Mouse (Mus musculus) lung, embryonic 15.5 days (tissue): ENCODE results near the gene Gm20449. TPM values are rescaled to one million over a fixed set of nuclear protein-coding genes. Genes with fewer than 3 reads are reported as not detected.
A peak's percentile ranks its signal among the peaks of the same experiment; 100 is the strongest.
"Not testable (repeated sequence)": the region's sequence is repeated elsewhere in the genome, so short reads cannot be mapped to it uniquely, and the experiment has no call there.

Experiments used
- ATAC-seq: fragments of 200-750 bp; cut with Nextera tagmentation; 2 replicates; pipeline ENCODE4 v1.8.0; 2017; ENCODE audit warnings: moderate number of reproducible peaks, borderline replicate concordance; ENCODE audit not compliant: low FRiP score, low TSS enrichment; ENCODE audit errors: extremely low read depth
- H3K27ac ChIP-seq: fragments of 300-500 bp; sonication (generic); 2 replicates; pipeline ENCODE4 v1.5.1; 2015; ENCODE audit warnings: moderate library complexity, mild to moderate bottlenecking, inconsistent platforms
- H3K27me3 ChIP-seq: fragments of 300-500 bp; sonication (generic); 2 replicates; pipeline ENCODE4 v1.6.1; 2015; ENCODE audit warnings: inconsistent platforms
- H3K36me3 ChIP-seq: fragments of 300-500 bp; sonication (generic); 2 replicates; pipeline ENCODE4 v1.6.1; 2015; ENCODE audit warnings: inconsistent platforms
- H3K4me1 ChIP-seq: fragments of 300-500 bp; sonication (generic); 2 replicates; pipeline ENCODE4 v1.6.1; 2015; ENCODE audit warnings: inconsistent platforms
- H3K4me2 ChIP-seq: fragments of 300-500 bp; sonication (generic); 2 replicates; pipeline ENCODE4 v1.6.1; 2015; ENCODE audit warnings: inconsistent platforms, mild to moderate bottlenecking, moderate library complexity
- H3K4me3 ChIP-seq: fragments of 300-500 bp; sonication (generic); 2 replicates; pipeline ENCODE4 v1.5.1; 2015; ENCODE audit warnings: mild to moderate bottlenecking, inconsistent platforms
- H3K9ac ChIP-seq: fragments of 300-500 bp; sonication (generic); 2 replicates; pipeline ENCODE4 v1.6.1; 2015; ENCODE audit warnings: inconsistent platforms
- H3K9me3 ChIP-seq: fragments of 300-500 bp; sonication (generic); 2 replicates; pipeline ENCODE4 v1.6.1; 2016; ENCODE audit warnings: inconsistent platforms
- WGBS: fragments of 180-500 bp; shearing (Covaris S2); methylation state at CpG from one replicate; pipeline ENCODE4 v1.1.7; 2015; 5-methylcytosine and 5-hydroxymethylcytosine counted together
- polyA plus RNA-seq: library from polyadenylated mRNA; unstranded; fragments of >200 nt; fragmentation: Nextera tagmentation; extraction: Ambion mirVana; gene quantifications from 2 replicates; pipeline ENCODE4 v1.2.1, GENCODE M21; 2015

Gene Gm20449
- 0.06 TPM in 1 of 2 replicates, not detected in the other for polyA plus RNA-seq

- peak within 1 kb of the TSS; percentile 80 for H3K27ac ChIP-seq
- peak within 1 kb of the TSS; percentile 84 for H3K4me2 ChIP-seq
- H3K4me1 ChIP-seq: no peaks in the 10 kb centered on the region
- WGBS: under 1% methylated on average over 18 of the region's 18 CpGs
- no peaks in the 10 kb centered on the region for H3K27me3 ChIP-seq
- H3K9me3 ChIP-seq: no peaks in the 10 kb centered on the region
- ATAC-seq: peak; percentile 98
- H3K9ac ChIP-seq: peak within 1 kb of the TSS; percentile 44
- peak within 1 kb of the TSS; percentile 69 for H3K4me3 ChIP-seq
- no peaks in the 10 kb centered on the region for H3K36me3 ChIP-seq
Measured at GRCm38 (mm10) chr7:41499389-41500049, at the start of gene Gm20449, which contains the start of gene AW146154. Gene Gm20449, minus strand, starts transcription at chr7:41499417. Gene AW146154, minus strand, starts transcription at chr7:41499890.

- H3K9ac ChIP-seq: no peak overlapping the region
- no peaks in the 10 kb centered on the region for H3K4me1 ChIP-seq
- no peaks in the 10 kb centered on the region for H3K9me3 ChIP-seq
- H3K27ac ChIP-seq: no peak overlapping the region
- H3K4me3 ChIP-seq: no peak overlapping the region
- no peaks in the 10 kb centered on the region for H3K36me3 ChIP-seq
- WGBS: 91% methylated on average over 3 of the region's 3 CpGs
- H3K27me3 ChIP-seq: no peaks in the 10 kb centered on the region
- ATAC-seq: no peak
- no peak overlapping the region for H3K4me2 ChIP-seq
Measured at GRCm38 (mm10) chr7:41512672-41513071, 13.5 kb upstream of the Gm20449 start.

- Histone ChIP-seq H3K27ac (no peak overlapping the region), H3K4me1 (no peaks in the 10 kb centered on the region), H3K36me3 (no peaks in the 10 kb centered on the region), H3K9ac (no peak overlapping the region), H3K9me3 (no peaks in the 10 kb centered on the region), H3K27me3 (no peaks in the 10 kb centered on the region), H3K4me2 (no peak overlapping the region), H3K4me3 (no peak overlapping the region)
- ATAC-seq: no peak
- WGBS: 14% methylated on average over 1 of the region's 1 CpGs
Measured at GRCm38 (mm10) chr7:41512207-41512606, 13.0 kb upstream of the Gm20449 start.

- Histone ChIP-seq H3K9me3 (no peaks in the 10 kb centered on the region), H3K4me3 (no peak overlapping the region), H3K27me3 (no peaks in the 10 kb centered on the region), H3K27ac (no peak overlapping the region), H3K36me3 (no peaks in the 10 kb centered on the region), H3K9ac (no peak overlapping the region), H3K4me1 (no peaks in the 10 kb centered on the region), H3K4me2 (no peak overlapping the region)
- ATAC-seq: no peak
- 41% methylated on average over 1 of the region's 1 CpGs for WGBS
Measured at GRCm38 (mm10) chr7:41502402-41502801, 3.2 kb upstream of the Gm20449 start.

GRCm38 (mm10) chr7:41500151-41500934, 1.1 kb upstream of the Gm20449 start:
- H3K9ac ChIP-seq: peak overlapping the region; percentile 44

GRCm38 (mm10) chr7:41499018-41499388, 214 bp downstream of the Gm20449 start:
- H3K36me3 ChIP-seq, H3K27me3 ChIP-seq, H3K4me1 ChIP-seq, ATAC-seq, H3K9me3 ChIP-seq: not testable (repeated sequence)
- peak overlapping the region; percentile 69 for H3K4me3 ChIP-seq
- H3K27ac ChIP-seq: peak overlapping the region; percentile 80
- H3K9ac ChIP-seq: peak overlapping the region; percentile 41
- peak overlapping the region; percentile 84 for H3K4me2 ChIP-seq
- under 1% methylated on average over 6 of the region's 6 CpGs for WGBS

More at GRCm38 (mm10) chr7:41500151-41500934, 1.1 kb upstream of the Gm20449 start:
- 0 out of 2 replicates have a peak, but pooled peaks have one; percentile 30 for ATAC-seq
- Histone ChIP-seq H3K27me3 (no peaks in the 10 kb centered on the region), H3K4me2 (peak overlapping the region; percentile 84), H3K4me3 (peak overlapping the region; percentile 69), H3K4me1 (no peaks in the 10 kb centered on the region), H3K27ac (peak overlapping the region; percentile 80), H3K9me3 (no peaks in the 10 kb centered on the region), H3K36me3 (no peaks in the 10 kb centered on the region)
- 15% methylated on average over 22 of the region's 22 CpGs for WGBS

- WGBS: 68% methylated on average over 4 of the region's 4 CpGs
- H3K36me3 ChIP-seq, ATAC-seq, H3K4me1 ChIP-seq, H3K27ac ChIP-seq, H3K27me3 ChIP-seq, H3K9ac ChIP-seq, H3K9me3 ChIP-seq: not testable (repeated sequence)
- Histone ChIP-seq H3K4me2 (peak overlapping the region; percentile 84), H3K4me3 (peak overlapping the region; percentile 69)
Measured at GRCm38 (mm10) chr7:41498464-41498863, 753 bp downstream of the Gm20449 start.

GRCm38 (mm10) chr7:41497871-41498270, 1.3 kb downstream of the Gm20449 start:
- Histone ChIP-seq H3K4me2 (no peak overlapping the region), H3K27me3 (no peaks in the 10 kb centered on the region), H3K9ac (no peak overlapping the region), H3K27ac (no peak overlapping the region), H3K4me1 (no peaks in the 10 kb centered on the region), H3K4me3 (no peak overlapping the region), H3K9me3 (no peaks in the 10 kb centered on the region), H3K36me3 (no peaks in the 10 kb centered on the region)
- 97% methylated on average over 2 of the region's 2 CpGs for WGBS
- no peak for ATAC-seq

- no peak overlapping the region for H3K4me3 ChIP-seq
- H3K27me3 ChIP-seq: no peaks in the 10 kb centered on the region
- no peak overlapping the region for H3K4me2 ChIP-seq
- no peaks in the 10 kb centered on the region for H3K9me3 ChIP-seq
- whole genome bisulfite sequencing: 13% methylated on average over 10 of the region's 10 CpGs
- no peaks in the 10 kb centered on the region for H3K4me1 ChIP-seq
- ATAC-seq: no peak
- H3K9ac ChIP-seq: no peak overlapping the region
- H3K36me3 ChIP-seq: no peaks in the 10 kb centered on the region
- H3K27ac ChIP-seq: no peak overlapping the region
Measured at GRCm38 (mm10) chr7:41451864-41452263, 47.4 kb downstream of the Gm20449 start.

GRCm38 (mm10) chr7:41448596-41448995, 50.6 kb downstream of the Gm20449 start, which contains the start of gene Vmn2r57:
Gene Vmn2r57, minus strand, starts transcription at chr7:41448696.
- H3K4me1 ChIP-seq, H3K4me3 ChIP-seq, H3K36me3 ChIP-seq, H3K9ac ChIP-seq, H3K27ac ChIP-seq, ATAC-seq, H3K4me2 ChIP-seq, H3K27me3 ChIP-seq, H3K9me3 ChIP-seq: not testable (repeated sequence)
- WGBS: 79% methylated on average over 1 of the region's 1 CpGs

- Histone ChIP-seq H3K27me3 (no peaks in the 10 kb centered on the region), H3K27ac (no peak overlapping the region), H3K4me2 (no peak overlapping the region), H3K4me3 (no peak overlapping the region), H3K9me3 (no peaks in the 10 kb centered on the region), H3K9ac (no peak overlapping the region), H3K4me1 (no peaks in the 10 kb centered on the region), H3K36me3 (no peaks in the 10 kb centered on the region)
- no peak for ATAC-seq
- 72% methylated on average over 4 of the region's 4 CpGs for WGBS
Measured at GRCm38 (mm10) chr7:41394130-41394529, 105.1 kb downstream of the Gm20449 start.
